Mouse (Mus musculus) heart, embryonic 14.5 days (tissue): ENCODE measurements at regions not wholly inside any gene's neighbourhood (a gene's known extent, or its start where the extent isn't known, plus 50 kb on each side); places are given as distances from the start of the nearest gene placed in this dataset.

Experiments used
- ATAC-seq: fragments of 200-750 bp; cut with Nextera tagmentation; 2 replicates; pipeline ENCODE4 v1.8.0; 2017; ENCODE audit warnings: low read depth, moderate TSS enrichment; ENCODE audit not compliant: insufficient number of reproducible peaks, insufficient read depth, low FRiP score
- H3K27ac ChIP-seq, 2 experiments: fragments of 200-500 bp in 1 of 2; fragments of 300-500 bp in 1 of 2; sonication (generic) in 1 of 2; replicated peaks in 1 of 2; 2 replicates each; pipeline ENCODE4 v1.5.1; 2012 to 2014; ENCODE audit warnings: low read depth in 2 of 2, low read length in 2 of 2, control low read depth in 1 of 2, mild to moderate bottlenecking in 1 of 2, mixed read lengths in 1 of 2; ENCODE audit not compliant: control insufficient read depth in 1 of 2, insufficient read depth in 1 of 2
- H3K27me3 ChIP-seq: fragments of 300-500 bp; sonication (generic); 2 replicates; pipeline ENCODE4 v1.6.1; 2014; ENCODE audit warnings: mild to moderate bottlenecking, low read length, control low read depth; ENCODE audit not compliant: control insufficient read depth, insufficient read depth
- H3K36me3 ChIP-seq: fragments of 300-500 bp; sonication (generic); 2 replicates; pipeline ENCODE4 v1.6.1; 2014; ENCODE audit warnings: mild to moderate bottlenecking, control low read depth, low read length, mixed read lengths; ENCODE audit not compliant: control insufficient read depth, insufficient read depth
- H3K4me1 ChIP-seq, 2 experiments: fragments of 200-500 bp in 1 of 2; fragments of 300-500 bp in 1 of 2; sonication (generic) in 1 of 2; 2 replicates each; pipeline ENCODE4 v1.6.1; 2012 to 2014; ENCODE audit warnings: low read length in 2 of 2, control low read depth in 1 of 2, mixed read lengths in 1 of 2; ENCODE audit not compliant: control insufficient read depth in 2 of 2, insufficient read depth in 2 of 2
- H3K4me2 ChIP-seq: fragments of 300-500 bp; sonication (generic); 2 replicates; pipeline ENCODE4 v1.6.1; 2014; ENCODE audit warnings: mild to moderate bottlenecking, low read length
- H3K4me3 ChIP-seq, 2 experiments: fragments of 200-500 bp in 1 of 2; fragments of 300-500 bp in 1 of 2; sonication (generic) in 1 of 2; 2 replicates each; pipeline ENCODE4 v1.5.1; 2012 to 2014; ENCODE audit warnings: low read length in 2 of 2, mild to moderate bottlenecking in 2 of 2, control low read depth in 1 of 2, low read depth in 1 of 2, moderate library complexity in 1 of 2; ENCODE audit not compliant: control insufficient read depth in 1 of 2, insufficient read depth in 1 of 2
- H3K9ac ChIP-seq: fragments of 300-500 bp; sonication (generic); 2 replicates; pipeline ENCODE4 v1.6.1; 2014; ENCODE audit warnings: mild to moderate bottlenecking, low read length
- H3K9me3 ChIP-seq: fragments of 300-500 bp; sonication (generic); 2 replicates; pipeline ENCODE4 v1.6.1; 2016; ENCODE audit warnings: low read length, control low read depth; ENCODE audit not compliant: control insufficient read depth
- WGBS: fragments of 180-500 bp; shearing (Covaris S2); extraction: QIAGEN DNeasy Blood & Tissue Kit; methylation state at CpG from one replicate; pipeline ENCODE4 v1.1.7; 2014; 5-methylcytosine and 5-hydroxymethylcytosine counted together

DNA sequence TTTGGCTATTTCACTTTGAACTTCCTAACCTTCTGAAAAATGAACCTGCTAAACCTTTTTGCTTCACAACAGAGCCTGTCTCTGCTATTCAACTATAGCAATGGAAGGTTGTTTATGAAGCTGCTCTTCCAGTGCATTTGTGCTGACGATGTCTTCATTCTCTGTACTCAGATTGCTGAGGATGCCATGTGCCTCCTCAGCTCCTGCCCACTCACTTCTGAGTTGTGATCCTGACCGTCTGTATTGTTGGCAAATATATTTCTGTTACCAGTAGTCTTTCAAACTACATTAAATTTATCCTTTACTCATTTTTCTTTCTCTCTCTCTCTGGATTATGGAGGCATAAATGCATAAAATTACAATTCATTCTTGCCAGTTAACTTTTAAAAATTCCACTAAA is 419.2 kb downstream of the Pdha2 start:
- Histone ChIP-seq H3K27me3 (no peaks in the 10 kb centered on the region), H3K9me3 (no peaks in the 10 kb centered on the region), H3K36me3 (no peaks in the 10 kb centered on the region), H3K4me2 (no peak overlapping the region), H3K4me1 (no peaks in the 10 kb centered on the region), H3K9ac (no peak overlapping the region), H3K27ac (no peak overlapping the region), H3K4me3 (no peak overlapping the region)
- 70% methylated on average over 2 of the region's 2 CpGs for WGBS
- no peak for ATAC-seq

DNA sequence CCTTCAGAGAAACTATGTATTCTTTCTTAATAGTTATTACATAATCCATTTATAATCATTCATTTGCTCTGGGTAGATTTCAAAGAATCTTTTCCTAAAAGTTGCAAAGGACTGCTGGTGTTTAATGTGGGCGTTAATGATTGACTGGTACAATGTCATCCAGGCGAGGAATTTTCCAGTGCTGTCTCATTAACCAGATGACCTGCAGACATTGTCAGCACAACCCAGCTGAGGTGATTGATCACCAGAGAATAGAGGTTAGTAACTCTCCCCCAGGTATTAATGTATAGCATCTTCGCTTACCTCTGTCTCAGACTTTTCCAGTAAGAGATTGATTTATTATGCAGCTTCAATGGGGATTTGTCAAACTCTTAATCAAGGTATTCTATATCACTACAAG is 426.5 kb downstream of the Pdha2 start:
- no peaks in the 10 kb centered on the region for H3K27me3 ChIP-seq
- H3K9me3 ChIP-seq, result no peaks in the 10 kb centered on the region
- no peak for ATAC-seq
- no peak overlapping the region for H3K27ac ChIP-seq
- no peaks in the 10 kb centered on the region for H3K4me1 ChIP-seq
- no peak overlapping the region for H3K4me3 ChIP-seq
- WGBS, result 68% methylated on average over 3 of the region's 3 CpGs
- H3K4me2 ChIP-seq, result no peak overlapping the region
- no peaks in the 10 kb centered on the region for H3K36me3 ChIP-seq
- no peak overlapping the region for H3K9ac ChIP-seq

DNA sequence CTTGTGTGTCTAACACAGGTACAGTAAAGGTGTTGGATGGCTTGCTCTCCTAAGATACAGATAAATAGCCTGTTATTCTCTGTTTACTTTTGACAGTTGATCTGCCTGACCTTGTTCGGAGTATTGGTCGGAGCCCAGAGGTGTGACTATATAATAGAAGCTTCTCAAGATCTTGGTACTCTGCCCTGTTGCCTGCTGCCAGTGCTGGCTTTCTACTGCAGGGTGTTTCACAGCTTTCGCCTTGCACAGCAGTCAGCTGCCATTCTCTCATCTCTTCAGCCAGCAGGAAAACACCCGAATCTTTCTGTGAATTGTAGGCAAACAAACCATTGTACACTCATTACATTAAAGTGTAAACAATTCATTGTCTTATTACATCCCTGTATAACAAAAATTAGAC is 452.1 kb downstream of the Pdha2 start:
- Histone ChIP-seq H3K27me3 (no peaks in the 10 kb centered on the region), H3K4me3 (no peak overlapping the region), H3K9me3 (no peaks in the 10 kb centered on the region), H3K27ac (no peak overlapping the region), H3K36me3 (no peaks in the 10 kb centered on the region), H3K4me1 (no peaks in the 10 kb centered on the region), H3K4me2 (no peak overlapping the region), H3K9ac (no peak overlapping the region)
- WGBS, result 75% methylated on average over 4 of the region's 4 CpGs
- no peak for ATAC-seq

DNA sequence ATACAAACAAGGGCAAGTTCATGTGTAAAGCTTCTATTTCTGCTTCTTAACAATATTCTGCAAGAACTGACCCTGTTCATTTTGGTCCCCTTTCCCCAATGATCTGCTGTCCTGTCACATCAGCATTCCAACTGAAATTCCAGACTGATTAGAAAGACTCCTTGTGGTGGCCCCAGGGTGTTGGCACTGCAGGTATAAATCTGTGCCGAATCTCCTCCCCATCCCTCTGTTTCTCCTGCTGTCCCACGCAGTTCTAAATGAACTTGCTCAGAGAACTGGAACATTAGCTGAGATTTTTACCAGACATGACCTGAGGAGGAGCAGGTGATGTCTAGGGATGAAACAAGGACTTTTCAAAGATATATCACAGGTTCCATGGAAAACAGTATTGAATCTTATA is 467.7 kb downstream of the Pdha2 start:
- WGBS, result 38% methylated on average over 2 of the region's 2 CpGs

DNA sequence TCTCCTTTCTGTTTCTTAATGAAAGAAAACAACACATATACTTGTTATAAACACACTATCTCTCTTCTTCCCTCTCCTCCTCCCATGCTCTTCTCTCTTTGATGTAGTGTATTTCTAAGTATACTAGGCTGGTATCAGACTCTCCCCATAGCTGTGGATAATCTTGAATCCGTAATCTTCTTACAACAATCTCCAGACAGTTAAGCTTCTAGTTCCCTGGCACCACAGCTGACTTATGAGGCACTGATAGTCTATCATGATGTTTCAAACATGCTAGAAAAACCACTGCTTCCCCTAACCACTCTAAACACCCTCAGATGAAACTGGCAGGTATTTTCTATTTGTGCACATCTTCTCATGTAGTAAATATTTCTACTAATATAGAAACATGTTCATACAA is 471.7 kb downstream of the Pdha2 start:
- ATAC-seq, result no peak
- Histone ChIP-seq H3K27me3 (no peaks in the 10 kb centered on the region), H3K9me3 (no peaks in the 10 kb centered on the region), H3K27ac (no peak overlapping the region), H3K4me3 (no peak overlapping the region), H3K9ac (no peak overlapping the region), H3K4me1 (no peaks in the 10 kb centered on the region), H3K4me2 (no peak overlapping the region), H3K36me3 (no peaks in the 10 kb centered on the region)
- 67% methylated on average over 1 of the region's 1 CpGs for WGBS

More for the DNA sequence above, 467.7 kb downstream of the Pdha2 start:
- ATAC-seq, result no peak
- H3K9me3 ChIP-seq, result no peaks in the 10 kb centered on the region
- no peak overlapping the region for H3K27ac ChIP-seq
- no peak overlapping the region for H3K9ac ChIP-seq
- H3K36me3 ChIP-seq, result no peaks in the 10 kb centered on the region
- no peaks in the 10 kb centered on the region for H3K4me1 ChIP-seq
- H3K4me3 ChIP-seq, result no peak overlapping the region
- H3K27me3 ChIP-seq, result no peaks in the 10 kb centered on the region
- no peak overlapping the region for H3K4me2 ChIP-seq

DNA sequence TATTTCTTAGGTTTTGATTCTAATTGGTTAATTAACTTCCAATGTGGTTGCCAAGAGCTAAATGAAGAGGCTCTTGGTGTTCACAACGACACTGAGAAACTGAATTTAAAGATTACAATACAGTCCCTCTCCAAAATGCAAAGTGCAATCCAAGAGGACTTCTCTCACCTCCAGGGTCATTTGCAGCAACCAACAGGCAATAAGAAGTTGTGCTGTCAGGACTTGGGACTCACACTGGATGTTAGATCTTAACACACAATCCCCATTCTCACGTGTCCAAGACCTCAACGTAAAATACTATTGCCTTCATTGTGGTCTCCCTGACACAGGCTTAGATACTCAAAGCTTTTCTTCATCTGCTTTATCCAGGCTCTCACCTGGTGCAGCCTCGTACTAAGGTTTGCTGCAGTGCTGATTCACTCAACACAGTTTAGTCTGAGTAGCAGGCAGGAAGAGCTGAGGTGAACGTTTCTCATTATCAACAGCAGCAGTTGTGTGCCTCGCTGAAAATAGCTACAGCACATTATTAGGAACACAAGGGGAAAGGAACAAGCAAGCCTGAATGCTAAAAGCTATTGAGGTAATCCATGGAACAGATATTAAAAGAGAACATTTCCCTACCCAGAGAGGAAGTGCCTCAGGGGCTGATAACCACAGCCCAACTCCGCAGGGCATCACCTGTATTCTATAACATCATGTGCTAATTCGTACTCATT is 473.3 kb downstream of the Pdha2 start:
- Histone ChIP-seq H3K4me2 (no peak overlapping the region), H3K36me3 (no peaks in the 10 kb centered on the region), H3K27ac (no peak overlapping the region), H3K9ac (no peak overlapping the region), H3K4me3 (no peak overlapping the region), H3K27me3 (no peaks in the 10 kb centered on the region), H3K4me1 (no peaks in the 10 kb centered on the region), H3K9me3 (no peaks in the 10 kb centered on the region)
- ATAC-seq, result no peak
- 61% methylated on average over 8 of the region's 8 CpGs for WGBS

DNA sequence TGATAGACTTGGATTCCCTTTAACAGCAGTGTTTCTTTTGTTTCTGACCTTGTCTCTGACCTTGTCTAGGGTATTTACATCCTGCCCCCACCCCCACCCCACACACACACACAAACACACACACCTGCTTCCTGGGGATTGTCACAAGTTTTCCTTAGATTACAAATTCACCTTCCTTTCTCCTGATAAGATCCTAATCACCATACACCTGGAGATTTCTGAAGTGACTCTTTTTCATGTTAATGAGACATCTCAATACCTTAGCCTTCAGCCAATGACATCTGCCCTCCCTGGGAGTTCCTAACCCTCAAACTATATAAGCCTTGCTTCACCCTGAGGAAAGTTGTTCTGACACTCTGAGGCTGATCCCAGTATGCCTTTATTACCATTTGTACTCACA is 495.3 kb downstream of the Pdha2 start:
- H3K4me1 ChIP-seq, result no peaks in the 10 kb centered on the region
- no peak overlapping the region for H3K4me3 ChIP-seq
- H3K27ac ChIP-seq, result no peak overlapping the region
- no peaks in the 10 kb centered on the region for H3K9me3 ChIP-seq
- no peaks in the 10 kb centered on the region for H3K36me3 ChIP-seq
- H3K27me3 ChIP-seq, result no peaks in the 10 kb centered on the region
- no peak overlapping the region for H3K9ac ChIP-seq
- ATAC-seq, result no peak
- H3K4me2 ChIP-seq, result no peak overlapping the region

DNA sequence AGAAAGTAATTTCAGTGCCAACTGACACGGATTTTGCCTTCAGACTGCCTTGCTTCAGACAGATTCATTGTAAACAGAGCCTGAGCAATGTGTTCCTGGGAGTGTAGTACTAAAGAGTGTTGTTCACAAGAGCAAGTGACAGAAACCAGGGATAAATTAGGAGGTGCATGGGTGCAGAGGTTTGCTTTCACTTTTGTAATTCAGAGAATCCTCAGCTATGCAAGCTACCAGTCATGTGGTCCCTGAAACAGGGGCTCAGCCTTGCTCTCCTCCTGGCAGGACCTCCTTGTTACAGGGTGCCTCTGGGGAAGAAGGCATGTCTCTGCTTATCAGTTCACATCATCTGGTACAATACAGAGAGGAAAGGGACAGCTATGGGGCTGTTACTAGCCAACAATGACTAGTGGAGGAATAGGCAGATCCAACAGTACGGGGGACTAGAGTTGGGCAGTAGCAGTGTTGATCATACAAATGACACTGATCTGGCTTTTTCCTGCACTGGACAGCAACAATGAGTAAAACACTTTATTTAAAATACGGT is 504.5 kb downstream of the Pdha2 start:
- Histone ChIP-seq H3K9me3 (no peaks in the 10 kb centered on the region), H3K27me3 (no peaks in the 10 kb centered on the region), H3K36me3 (no peaks in the 10 kb centered on the region), H3K4me2 (no peak overlapping the region), H3K9ac (no peak overlapping the region), H3K4me3 (no peak overlapping the region), H3K27ac (no peak overlapping the region), H3K4me1 (no peaks in the 10 kb centered on the region)
- no peak for ATAC-seq
- WGBS, result 65% methylated on average over 3 of the region's 3 CpGs
